Mouse (Mus musculus): ENCODE data around the gene Gm2696. TPM values are rescaled to one million over a fixed set of nuclear protein-coding genes. Genes with fewer than 3 reads are reported as not detected.

The Gm2696 gene
- polyA plus RNA-seq, 1 experiment from 2014 or later, result not detected

- no peaks in the 10 kb centered on the region for H3K4me1 ChIP-seq (replicated peaks; ENCODE audit: control insufficient read depth, insufficient read depth)
- no peak for ATAC-seq (ENCODE audit: low FRiP score, low TSS enrichment)
- 72% methylated on average over 6 of the region's 6 CpGs for WGBS
Observed at GRCm38 (mm10) chr10:77839006-77839405, 24.5 kb downstream of the Gm2696 start.

GRCm38 (mm10) chr10:77846503-77846902 lies 32.0 kb downstream of the Gm2696 start, which contains the start of gene Gm36176:
Gene Gm36176, plus strand, starts transcription at chr10:77846803.
- H3K4me1 ChIP-seq (replicated peaks; ENCODE audit: control insufficient read depth, insufficient read depth), result no peaks in the 10 kb centered on the region
- no peaks in the 10 kb centered on the region for H3K27me3 ChIP-seq (ENCODE audit: control insufficient read depth, insufficient read depth, low read length)
- no peak for ATAC-seq (ENCODE audit: low FRiP score, low TSS enrichment)
- H3K9ac ChIP-seq (ENCODE audit: low read length), result no peak within 1 kb of the TSS; the same call in 1 of the 2 replicates
- no peaks in the 10 kb centered on the region for H3K36me3 ChIP-seq (ENCODE audit: control insufficient read depth, insufficient read depth, low read length)
- WGBS, result 46% methylated on average over 2 of the region's 3 CpGs
- H3K4me3 ChIP-seq (ENCODE audit: low read depth, low read length), result no peak within 1 kb of the TSS
- DNase-seq (ENCODE audit: low spot score), result no peak
- no peak within 1 kb of the TSS for H3K27ac ChIP-seq (replicated peaks)
- no peak within 1 kb of the TSS for H3K4me2 ChIP-seq (replicated peaks; ENCODE audit: low read depth)
- TF ChIP-seq CTCF (IDR thresholded peaks at IDR 0.05; ENCODE audit: low read depth), result no peak
- no peak for TF ChIP-seq EP300 (optimal IDR thresholded peaks at IDR 0.05)
- H3K9me3 ChIP-seq (ENCODE audit: control insufficient read depth, low read length), result no peaks in the 10 kb centered on the region

More at GRCm38 (mm10) chr10:77839006-77839405, 24.5 kb downstream of the Gm2696 start:
- H3K36me3 ChIP-seq (ENCODE audit: control insufficient read depth, insufficient read depth, low read length), result no peaks in the 10 kb centered on the region
- no peaks in the 10 kb centered on the region for H3K9me3 ChIP-seq (ENCODE audit: control insufficient read depth, low read length)
- H3K4me3 ChIP-seq (ENCODE audit: low read depth, low read length), result no peak overlapping the region
- no peak overlapping the region for H3K9ac ChIP-seq (ENCODE audit: low read length)
- H3K4me2 ChIP-seq (replicated peaks; ENCODE audit: low read depth), result no peak overlapping the region
- H3K27me3 ChIP-seq (ENCODE audit: control insufficient read depth, insufficient read depth, low read length), result no peaks in the 10 kb centered on the region
- no peak for DNase-seq (ENCODE audit: low spot score)
- no peak overlapping the region for H3K27ac ChIP-seq (replicated peaks)
- TF ChIP-seq EP300 (optimal IDR thresholded peaks at IDR 0.05) (no peak), CTCF (IDR thresholded peaks at IDR 0.05; ENCODE audit: low read depth) (no peak)

- H3K4me2 ChIP-seq (replicated peaks; ENCODE audit: low read depth), result no peak overlapping the region
- 18% methylated on average over 2 of the region's 2 CpGs for WGBS
- TF ChIP-seq EP300 (optimal IDR thresholded peaks at IDR 0.05) (no peak), CTCF (IDR thresholded peaks at IDR 0.05; ENCODE audit: low read depth) (no peak)
- ATAC-seq (ENCODE audit: low FRiP score, low TSS enrichment) (no peak), DNase-seq (ENCODE audit: low spot score) (no peak)
- H3K27ac ChIP-seq (replicated peaks), result no peak overlapping the region
- no peak overlapping the region for H3K4me3 ChIP-seq (ENCODE audit: low read depth, low read length)
- no peak overlapping the region; the same call in 1 of the 2 replicates for H3K9ac ChIP-seq (ENCODE audit: low read length)
- no peaks in the 10 kb centered on the region for H3K9me3 ChIP-seq (ENCODE audit: control insufficient read depth, low read length)
- no peaks in the 10 kb centered on the region for H3K4me1 ChIP-seq (replicated peaks; ENCODE audit: control insufficient read depth, insufficient read depth)
- no peaks in the 10 kb centered on the region for H3K36me3 ChIP-seq (ENCODE audit: control insufficient read depth, insufficient read depth, low read length)
- H3K27me3 ChIP-seq (ENCODE audit: control insufficient read depth, insufficient read depth, low read length), result no peaks in the 10 kb centered on the region
Observed at GRCm38 (mm10) chr10:77846961-77847360, 32.5 kb downstream of the Gm2696 start.

- DNase-seq (ENCODE audit: low spot score) (no peak), ATAC-seq (ENCODE audit: low FRiP score, low TSS enrichment) (0 out of 2 replicates have a peak, but pooled peaks have one; percentile 21)
- no peaks in the 10 kb centered on the region for H3K4me1 ChIP-seq (replicated peaks; ENCODE audit: control insufficient read depth, insufficient read depth)
- no peak overlapping the region for H3K27ac ChIP-seq (replicated peaks)
- H3K4me3 ChIP-seq (ENCODE audit: low read depth, low read length), result no peak overlapping the region
- no peaks in the 10 kb centered on the region for H3K27me3 ChIP-seq (ENCODE audit: control insufficient read depth, insufficient read depth, low read length)
- TF ChIP-seq EP300 (optimal IDR thresholded peaks at IDR 0.05) (no peak), CTCF (IDR thresholded peaks at IDR 0.05; ENCODE audit: low read depth) (no peak)
- H3K9ac ChIP-seq (ENCODE audit: low read length), result no peak overlapping the region
- WGBS, result 79% methylated on average over 2 of the region's 2 CpGs
- H3K9me3 ChIP-seq (ENCODE audit: control insufficient read depth, low read length), result no peaks in the 10 kb centered on the region
- no peak overlapping the region for H3K4me2 ChIP-seq (replicated peaks; ENCODE audit: low read depth)
- H3K36me3 ChIP-seq (ENCODE audit: control insufficient read depth, insufficient read depth, low read length), result no peaks in the 10 kb centered on the region
Observed at GRCm38 (mm10) chr10:77847538-77847937, 33.1 kb downstream of the Gm2696 start.

GRCm38 (mm10) chr10:77852559-77852958 lies 38.1 kb downstream of the Gm2696 start, which contains the start of gene Gm10318:
Gene Gm10318, plus strand, starts transcription at chr10:77852859.
- TF ChIP-seq CTCF (IDR thresholded peaks at IDR 0.05; ENCODE audit: low read depth) (no peak), EP300 (optimal IDR thresholded peaks at IDR 0.05) (no peak)
- no peak within 1 kb of the TSS for H3K9ac ChIP-seq (ENCODE audit: low read length)
- H3K4me3 ChIP-seq (ENCODE audit: low read depth, low read length), result no peak within 1 kb of the TSS
- 61% methylated on average over 7 of the region's 9 CpGs for WGBS
- H3K4me1 ChIP-seq (replicated peaks; ENCODE audit: control insufficient read depth, insufficient read depth), result no peaks in the 10 kb centered on the region
- no peaks in the 10 kb centered on the region for H3K9me3 ChIP-seq (ENCODE audit: control insufficient read depth, low read length)
- no peaks in the 10 kb centered on the region for H3K36me3 ChIP-seq (ENCODE audit: control insufficient read depth, insufficient read depth, low read length)
- no peak for DNase-seq (ENCODE audit: low spot score)
- ATAC-seq (ENCODE audit: low FRiP score, low TSS enrichment), result 0 out of 2 replicates have a peak, but pooled peaks have one; percentile 21
- H3K27ac ChIP-seq (replicated peaks), result no peak within 1 kb of the TSS
- H3K4me2 ChIP-seq (replicated peaks; ENCODE audit: low read depth), result no peak within 1 kb of the TSS
- H3K27me3 ChIP-seq (ENCODE audit: control insufficient read depth, insufficient read depth, low read length), result no peaks in the 10 kb centered on the region

- ATAC-seq (ENCODE audit: low FRiP score, low TSS enrichment), result no peak
- WGBS, result 52% methylated on average over 7 of the region's 7 CpGs
- no peak for TF ChIP-seq EP300 (optimal IDR thresholded peaks at IDR 0.05)
- no peak for TF ChIP-seq CTCF (IDR thresholded peaks at IDR 0.05; ENCODE audit: low read depth)
- no peak for DNase-seq (ENCODE audit: low spot score)
- H3K9ac ChIP-seq (ENCODE audit: low read length), result no peak within 1 kb of the TSS
- no peak within 1 kb of the TSS for H3K4me2 ChIP-seq (replicated peaks; ENCODE audit: low read depth)
- no peak within 1 kb of the TSS for H3K4me3 ChIP-seq (ENCODE audit: low read depth, low read length)
- H3K36me3 ChIP-seq (ENCODE audit: control insufficient read depth, insufficient read depth, low read length), result no peaks in the 10 kb centered on the region
- H3K27ac ChIP-seq (replicated peaks), result no peak within 1 kb of the TSS
- H3K27me3 ChIP-seq (ENCODE audit: control insufficient read depth, insufficient read depth, low read length), result no peaks in the 10 kb centered on the region
- H3K9me3 ChIP-seq (ENCODE audit: control insufficient read depth, low read length), result no peaks in the 10 kb centered on the region
- no peaks in the 10 kb centered on the region for H3K4me1 ChIP-seq (replicated peaks; ENCODE audit: control insufficient read depth, insufficient read depth)
Observed at GRCm38 (mm10) chr10:77861675-77862074, 47.2 kb downstream of the Gm2696 start, which contains the start of gene Gm3285. Gene Gm3285, plus strand, starts transcription at chr10:77861975.

Data from stomach, postnatal 0 days (tissue).